Mouse (Mus musculus) embryonic fibroblast, embryonic 13.5 days (primary cell): ENCODE measurements around the gene Capn15.

Experiments used
- CTCF ChIP-seq: IDR thresholded peaks from 2 replicates; pipeline ENCODE4 v1.5.1; 2011; ENCODE audit warnings: mild to moderate bottlenecking, control low read depth, low read length, moderate library complexity, borderline replicate concordance; ENCODE audit not compliant: insufficient read depth
- POLR2A ChIP-seq: IDR thresholded peaks from 2 replicates; pipeline ENCODE4 v1.6.1; 2011; ENCODE audit warnings: low read depth, mild to moderate bottlenecking, control low read depth, low read length, moderate library complexity

GRCm38 (mm10) chr17:25953161-25953560 is 32.4 kb downstream of the Capn15 start:
- TF ChIP-seq CTCF (no peak), POLR2A (no peak)
